Mouse (Mus musculus) layer of hippocampus, adult 6 months (tissue): ENCODE results near the gene Nfix. TPM values are rescaled to one million over a fixed set of nuclear protein-coding genes. Genes with fewer than 3 reads are reported as not detected.

Experiments
- long read RNA-seq, 2 experiments: library from polyadenylated mRNA; unstranded; transcript quantifications; one replicate each; pipeline ENCODE4 v2.0.0; 2019 to 2020
- polyA plus RNA-seq: library from polyadenylated mRNA; unstranded; fragments of <200 nt; fragmentation: Nextera tagmentation; gene quantifications from 2 replicates; pipeline ENCODE4 v1.2.3, GENCODE M21; 2021

Nfix gene
- polyA plus RNA-seq: 211 and 265 TPM in 2 replicates
- long read RNA-seq, experiment 1, full-length matches to known transcripts: 9 of 216 reads
- long read RNA-seq, experiment 1, partial matches to known transcripts: 138 of 216 reads
- long read RNA-seq, experiment 1, other reads (novel, unspliced or antisense): 69 of 216 reads
- long read RNA-seq, experiment 2, full-length matches to known transcripts: 18 of 377 reads
- long read RNA-seq, experiment 2, partial matches to known transcripts: 264 of 377 reads
- long read RNA-seq, experiment 2, other reads (novel, unspliced or antisense): 95 of 377 reads

GRCm38 (mm10) chr8:84799999-84800831 is at the start of gene Nfix:
Gene Nfix (minus strand): TSS chr8:84800344.

GRCm38 (mm10) chr8:84846722-84847572 is 46.8 kb upstream of the Nfix start, which contains the start of gene Calr:
Gene Calr (minus strand): TSS chr8:84846934.

DNA sequence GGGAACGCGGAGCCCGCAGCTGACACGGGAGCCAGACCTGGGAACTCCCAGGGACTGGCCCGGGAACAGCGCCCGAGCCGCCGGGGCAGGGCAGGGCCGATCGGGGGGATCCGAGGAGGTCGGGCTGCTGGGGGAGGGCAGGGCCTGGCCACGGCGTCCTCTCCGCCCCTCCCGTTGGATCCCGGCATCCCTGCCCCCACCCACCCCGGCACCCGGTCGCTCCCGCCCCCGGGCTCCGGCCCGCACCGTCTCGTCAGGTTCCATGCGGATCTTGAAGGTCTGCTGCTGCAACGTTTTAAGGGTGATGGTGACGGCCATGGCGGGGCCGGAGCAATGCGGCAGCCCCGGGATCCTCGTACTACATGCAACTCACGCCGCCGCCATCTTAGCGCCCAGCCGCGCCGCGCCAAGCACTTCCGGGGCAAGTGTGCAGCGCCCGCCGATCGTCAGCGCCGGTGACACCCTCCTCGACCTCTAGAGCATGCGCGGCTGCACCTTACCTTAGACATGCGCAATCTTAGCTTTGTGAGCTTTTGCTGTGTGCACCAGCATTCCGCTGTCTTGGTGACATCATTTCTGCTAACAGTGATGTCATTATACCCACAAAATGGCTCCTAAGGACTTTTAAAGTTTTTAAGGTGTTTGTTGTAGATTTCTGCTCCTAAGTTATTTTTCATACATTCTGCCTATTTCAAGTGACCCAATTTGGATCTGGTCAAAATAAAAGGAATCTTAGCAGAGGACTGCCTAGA is 40.3 kb upstream of the Nfix start, which contains the start of gene Rad23a:
Gene Rad23a, minus strand, starts transcription at position 418 of the 752 bp plus-strand sequence.

DNA sequence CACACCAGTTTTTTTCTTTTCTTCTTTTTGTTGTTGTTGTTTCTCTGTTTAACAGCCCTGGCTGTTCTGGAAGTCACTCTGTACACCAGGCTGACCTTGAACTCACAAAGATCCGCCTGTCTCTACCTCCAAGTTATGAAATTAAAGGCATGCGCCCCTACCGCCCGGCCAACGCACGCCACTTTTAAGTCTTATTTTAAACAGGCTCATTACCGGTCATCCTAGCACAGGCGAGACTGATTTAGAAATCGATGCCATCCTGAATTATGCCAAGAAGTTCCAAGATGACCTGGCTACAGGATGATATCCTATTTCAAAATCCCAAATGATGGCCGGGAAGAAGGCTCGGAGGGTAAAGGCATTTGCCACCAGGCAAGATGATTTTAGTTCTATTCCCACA is 31.3 kb upstream of the Nfix start, which contains the start of gene Gadd45gip1:
Gene Gadd45gip1, plus strand, starts transcription at position 33 of the 400 bp plus-strand sequence.

GRCm38 (mm10) chr8:84822723-84823122 is 22.6 kb upstream of the Nfix start, which contains the start of gene Dand5:
Gene Dand5 (minus strand): TSS chr8:84822823.

DNA sequence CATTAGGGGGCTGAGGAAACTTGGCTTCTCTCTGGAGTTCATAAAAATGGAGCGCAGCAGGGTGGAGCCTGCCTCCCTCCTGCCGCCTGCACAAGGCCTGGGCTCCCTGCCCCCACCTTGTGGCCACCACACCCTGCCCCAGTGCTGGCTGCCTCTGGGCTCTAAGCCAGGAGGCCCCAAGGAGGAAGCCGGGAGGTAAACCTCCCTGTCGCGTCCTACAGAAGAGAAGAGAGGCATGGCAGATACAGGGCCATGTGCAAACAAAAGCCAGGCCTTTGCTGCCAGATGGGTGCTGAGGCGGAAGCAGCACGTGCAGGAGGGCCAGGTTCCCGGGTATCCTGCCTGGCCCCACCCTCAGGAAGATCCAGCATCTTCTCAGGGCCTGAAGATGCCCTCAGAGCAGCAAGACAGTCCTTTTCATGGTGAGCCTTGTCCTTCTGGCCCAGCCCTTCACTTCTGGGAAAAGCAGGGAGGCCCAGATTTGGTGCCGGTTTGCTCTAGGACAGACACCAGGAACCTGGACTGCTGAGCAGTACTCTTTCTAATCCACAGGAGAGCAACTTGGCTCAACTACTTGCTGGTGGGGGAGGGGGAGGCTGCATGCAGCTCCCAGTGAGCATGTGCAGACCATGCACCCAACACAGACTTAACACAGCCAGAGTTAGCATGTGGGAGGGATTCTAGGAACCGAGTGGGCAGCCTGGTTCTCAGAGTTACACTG is 77.1 kb downstream of the Nfix start, which contains the start of gene G430095P16Rik:
Gene G430095P16Rik, plus strand, starts transcription at position 158 of the 721 bp plus-strand sequence.

DNA sequence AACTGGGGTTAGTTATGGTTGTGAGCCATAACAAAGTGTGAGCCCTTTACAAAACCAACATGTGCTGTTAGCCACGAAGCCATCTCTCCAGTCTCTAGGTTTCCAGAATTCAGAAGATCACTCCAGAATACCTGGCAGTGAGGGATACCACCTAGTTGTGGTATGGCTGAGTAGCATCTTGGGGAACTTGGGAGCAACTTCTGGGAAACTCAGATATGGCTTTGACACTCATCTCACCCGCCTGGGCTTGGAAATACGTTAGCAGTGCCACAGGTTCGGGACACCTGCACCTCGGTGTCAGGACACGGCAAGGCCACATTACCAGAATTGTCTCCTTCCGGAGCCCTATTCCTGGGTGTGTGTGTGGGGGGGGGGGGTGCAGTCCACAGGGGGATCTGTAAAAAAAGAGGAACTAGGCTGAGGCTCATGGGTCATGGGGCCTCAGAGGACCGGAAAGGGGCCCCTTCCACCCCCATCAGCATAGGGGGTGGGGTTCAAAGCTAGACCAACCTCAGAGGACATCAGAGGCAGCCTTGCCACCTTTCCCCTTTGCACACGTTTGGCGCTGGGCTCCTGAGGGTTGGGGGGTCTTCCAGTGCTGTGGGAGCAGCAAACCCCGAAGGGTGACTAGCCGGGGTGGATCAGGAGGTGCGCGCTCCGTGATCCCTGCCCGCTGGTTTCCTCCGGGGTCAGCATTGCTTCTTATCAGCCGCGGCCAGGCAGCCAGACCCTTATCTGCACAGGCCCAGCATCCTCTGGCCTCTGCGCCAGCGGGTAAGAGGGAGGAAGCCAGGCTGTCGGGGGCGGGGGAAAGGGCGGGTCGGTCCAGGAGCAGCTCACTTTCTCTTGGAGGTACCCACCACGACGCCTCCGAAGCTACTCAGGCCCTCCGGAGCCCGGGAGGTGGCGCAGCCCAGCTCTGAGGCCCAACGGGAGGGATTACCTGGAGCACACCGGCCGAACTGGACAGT is 98.9 kb downstream of the Nfix start, which contains the start of gene Lyl1:
Gene Lyl1, plus strand, starts transcription at position 517 of the 971 bp plus-strand sequence.

DNA sequence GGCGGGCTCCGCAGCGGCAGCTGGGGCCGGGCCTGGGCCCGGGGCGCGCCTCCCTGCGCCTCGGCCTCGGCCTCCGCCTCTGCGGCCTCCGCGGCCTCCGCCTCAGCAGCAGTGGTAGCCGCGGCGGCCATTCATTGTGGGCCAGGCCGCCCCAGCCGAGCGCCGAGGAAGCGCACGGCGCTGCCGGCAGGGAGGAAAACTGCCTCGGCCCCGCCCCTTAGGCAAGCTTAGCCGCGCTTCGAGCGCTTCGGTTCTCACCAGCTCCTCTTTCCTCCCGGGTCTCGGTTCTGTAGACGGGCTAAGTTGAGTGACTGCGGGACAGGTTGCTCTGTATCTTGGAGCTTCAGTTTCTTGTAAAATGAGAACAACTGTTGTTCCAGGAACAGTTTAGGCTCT is 112.4 kb downstream of the Nfix start, which contains the start of gene Nacc1:
Gene Nacc1, minus strand, starts transcription at position 158 of the 396 bp plus-strand sequence.

DNA sequence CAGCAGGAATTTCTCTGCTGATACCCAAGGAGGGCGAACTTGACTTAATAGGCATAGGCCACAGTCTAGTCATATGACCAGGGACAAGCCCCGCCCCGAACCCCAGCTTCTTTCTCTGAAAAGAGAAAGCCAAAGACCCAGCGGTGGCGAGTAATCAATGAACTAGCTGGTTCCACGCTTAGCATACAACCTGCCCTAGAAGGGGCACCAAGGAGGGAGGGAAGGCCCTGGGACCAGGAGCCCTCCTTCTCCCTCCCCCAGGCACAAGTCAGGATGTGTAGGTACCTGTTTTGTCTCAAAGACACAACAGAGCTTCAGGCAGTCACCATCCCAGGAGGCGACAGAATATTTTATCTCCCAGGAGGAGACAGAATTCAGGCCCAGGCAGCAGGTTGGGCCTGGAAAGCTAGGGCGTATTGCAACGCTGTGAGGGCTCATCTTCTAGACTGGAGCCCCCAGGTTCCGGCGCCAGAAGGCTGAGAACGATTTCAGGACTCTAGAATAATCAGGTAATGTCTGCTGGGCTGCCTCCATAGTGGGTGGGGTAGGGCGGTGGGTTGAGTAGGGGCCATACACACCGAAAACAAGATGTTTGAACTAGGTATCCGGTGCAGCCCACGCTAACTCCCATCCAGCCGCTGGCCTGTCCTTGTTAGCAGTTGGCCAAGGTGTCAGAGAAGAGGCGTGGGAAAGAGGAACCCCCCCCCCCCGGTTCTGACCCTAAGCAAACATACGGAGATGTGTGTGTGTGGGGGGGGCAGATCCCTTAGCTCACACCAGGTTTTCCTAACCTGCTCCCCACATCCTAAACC is 113.7 kb downstream of the Nfix start, which contains the start of gene Trmt1:
Gene Trmt1, plus strand, starts transcription at position 117 of the 812 bp plus-strand sequence.

GRCm38 (mm10) chr8:84662581-84663065 is 137.5 kb downstream of the Nfix start, which contains the start of gene Ier2:
Gene Ier2 (minus strand): TSS chr8:84662852.

Other genes with a start within 250 kb of the Nfix start
- gene Ier2, start 137.5 kb downstream of the Nfix start, polyA plus RNA-seq: 23.2 and 26.5 TPM in 2 replicates
- gene Trmt1, start 114.0 kb downstream of the Nfix start, polyA plus RNA-seq: 54.1 and 61.6 TPM in 2 replicates
- gene Nacc1, start 112.5 kb downstream of the Nfix start, polyA plus RNA-seq: 6.5 and 6.8 TPM in 2 replicates
- 1.7 and 2.2 TPM in 2 replicates for gene Lyl1, start 98.9 kb downstream of the Nfix start, polyA plus RNA-seq
- 0.44 and 0.90 TPM in 2 replicates for gene G430095P16Rik, start 77.3 kb downstream of the Nfix start, polyA plus RNA-seq
- 14.6 and 16.6 TPM in 2 replicates for gene Dand5, start 22.5 kb upstream of the Nfix start, polyA plus RNA-seq
- gene Gadd45gip1, start 31.2 kb upstream of the Nfix start, polyA plus RNA-seq: 36.3 and 37.5 TPM in 2 replicates
- 132 and 159 TPM in 2 replicates for gene Rad23a, start 40.3 kb upstream of the Nfix start, polyA plus RNA-seq
- 92.3 and 126 TPM in 2 replicates for gene Calr, start 46.6 kb upstream of the Nfix start, polyA plus RNA-seq
- 21.3 and 22.2 TPM in 2 replicates for gene Farsa, start 56.6 kb upstream of the Nfix start, polyA plus RNA-seq
- gene Syce2, start 71.8 kb upstream of the Nfix start, polyA plus RNA-seq: 18.5 and 21.1 TPM in 2 replicates
- 22.7 and 24.2 TPM in 2 replicates for gene Gcdh, start 93.6 kb upstream of the Nfix start, polyA plus RNA-seq
- 0.15 and 0.30 TPM in 2 replicates for gene Klf1, start 101.6 kb upstream of the Nfix start, polyA plus RNA-seq
- 4.5 and 6.6 TPM in 2 replicates for gene Dnase2a, start 108.2 kb upstream of the Nfix start, polyA plus RNA-seq
- 11.2 and 18.3 TPM in 2 replicates for gene Mast1, start 137.0 kb upstream of the Nfix start, polyA plus RNA-seq
- 0.15 TPM in 1 of 2 replicates, not detected in the other for gene Rtbdn, start 146.6 kb upstream of the Nfix start, polyA plus RNA-seq
- gene Gm49661, start 169.1 kb upstream of the Nfix start, polyA plus RNA-seq: not detected in 2 replicates
- gene Prdx2, start 169.2 kb upstream of the Nfix start, polyA plus RNA-seq: 688 and 751 TPM in 2 replicates
- 45.5 and 52.3 TPM in 2 replicates for gene Rnaseh2a, start 169.4 kb upstream of the Nfix start, polyA plus RNA-seq
- gene Junb, start 178.4 kb upstream of the Nfix start, polyA plus RNA-seq: 142 and 144 TPM in 2 replicates
- gene Hook2, start 190.3 kb upstream of the Nfix start, polyA plus RNA-seq: 5.0 and 6.2 TPM in 2 replicates
- 0.09 TPM in 1 of 2 replicates, not detected in the other for gene Best2, start 214.2 kb upstream of the Nfix start, polyA plus RNA-seq
- 31.7 and 41.1 TPM in 2 replicates for gene Asna1, start 224.9 kb upstream of the Nfix start, polyA plus RNA-seq
- 71.1 and 83.3 TPM in 2 replicates for gene Trir, start 226.5 kb upstream of the Nfix start, polyA plus RNA-seq
- gene Tnpo2, start 236.6 kb upstream of the Nfix start, polyA plus RNA-seq: 24.3 and 26.5 TPM in 2 replicates